Mouse (Mus musculus) testis, adult 2 months (tissue): ENCODE data around the gene Ankdd1b.

Experiments used
- CTCF ChIP-seq: fragments of 200-500 bp; IDR thresholded peaks from 2 replicates; pipeline ENCODE4 v1.5.1; 2012; ENCODE audit warnings: low read depth, mild to moderate bottlenecking, inconsistent platforms, low read length, moderate library complexity; ENCODE audit not compliant: control insufficient read depth, insufficient read depth, insufficient replicate concordance
- POLR2A ChIP-seq: fragments of 200-500 bp; IDR thresholded peaks from 2 replicates; pipeline ENCODE4 v1.6.1; 2012; ENCODE audit warnings: low read depth, mild to moderate bottlenecking, inconsistent platforms, low read length, moderate library complexity; ENCODE audit not compliant: control insufficient read depth

- no peak for TF ChIP-seq CTCF
- TF ChIP-seq POLR2A: no peak
Observed at GRCm38 (mm10) chr13:96478991-96479390, 8.0 kb upstream of the Ankdd1b start.
